Mouse (Mus musculus) heart, embryonic 16.5 days (tissue): ENCODE measurements around the gene Cxcl9. TPM values are rescaled to one million over a fixed set of nuclear protein-coding genes. Genes with fewer than 3 reads are reported as not detected.
"Not testable (repeated sequence)": the region's sequence is repeated elsewhere in the genome, so short reads cannot be mapped to it uniquely, and the experiment has no call there.

ENCODE experiments used
- ATAC-seq: fragments of 200-750 bp; cut with Nextera tagmentation; replicated peaks from 2 replicates; pipeline ENCODE4 v1.8.0; 2017; ENCODE audit warnings: moderate number of reproducible peaks; ENCODE audit not compliant: insufficient read depth, low FRiP score; ENCODE audit errors: extremely low read depth
- H3K27ac ChIP-seq: fragments of 300-500 bp; sonication (generic); 2 replicates; pipeline ENCODE4 v1.5.1; 2014; ENCODE audit warnings: mild to moderate bottlenecking, low read length, control low read depth, moderate library complexity
- H3K27me3 ChIP-seq: fragments of 300-500 bp; sonication (generic); 2 replicates; pipeline ENCODE4 v1.6.1; 2014; ENCODE audit warnings: low read length, mixed read lengths; ENCODE audit not compliant: control insufficient read depth, insufficient read depth
- H3K36me3 ChIP-seq: fragments of 300-500 bp; sonication (generic); 2 replicates; pipeline ENCODE4 v1.6.1; 2014; ENCODE audit not compliant: control insufficient read depth, insufficient read depth
- H3K4me1 ChIP-seq: fragments of 300-500 bp; sonication (generic); 2 replicates; pipeline ENCODE4 v1.6.1; 2014; ENCODE audit warnings: low read length, mixed read lengths; ENCODE audit not compliant: control insufficient read depth, insufficient read depth
- H3K4me2 ChIP-seq: fragments of 300-500 bp; sonication (generic); 2 replicates; pipeline ENCODE4 v1.6.1; 2014; ENCODE audit warnings: low read depth, mild to moderate bottlenecking, control low read depth, low read length
- H3K4me3 ChIP-seq: fragments of 300-500 bp; sonication (generic); 2 replicates; pipeline ENCODE4 v1.5.1; 2014; ENCODE audit warnings: mild to moderate bottlenecking, control low read depth, low read length
- H3K9ac ChIP-seq: fragments of 300-500 bp; sonication (generic); 2 replicates; pipeline ENCODE4 v1.6.1; 2014; ENCODE audit warnings: low read length, control low read depth
- H3K9me3 ChIP-seq: fragments of 300-500 bp; sonication (generic); replicated peaks from 2 replicates; pipeline ENCODE4 v1.6.1; 2016; ENCODE audit warnings: low read length; ENCODE audit not compliant: control insufficient read depth
- WGBS: fragments of 180-500 bp; shearing (Covaris S2); extraction: QIAGEN DNeasy Blood & Tissue Kit; methylation state at CpG from one replicate; pipeline ENCODE4 v1.1.7; 2014; 5-methylcytosine and 5-hydroxymethylcytosine counted together
- polyA plus RNA-seq: library from polyadenylated mRNA; unstranded; fragments of >200 nt; fragmentation: Nextera tagmentation; extraction: Ambion mirVana; gene quantifications from 2 replicates; pipeline ENCODE4 v1.2.1, GENCODE M21; 2015

Cxcl9 gene
- polyA plus RNA-seq, 1 experiment from 2014 or later = 0.37 TPM

DNA sequence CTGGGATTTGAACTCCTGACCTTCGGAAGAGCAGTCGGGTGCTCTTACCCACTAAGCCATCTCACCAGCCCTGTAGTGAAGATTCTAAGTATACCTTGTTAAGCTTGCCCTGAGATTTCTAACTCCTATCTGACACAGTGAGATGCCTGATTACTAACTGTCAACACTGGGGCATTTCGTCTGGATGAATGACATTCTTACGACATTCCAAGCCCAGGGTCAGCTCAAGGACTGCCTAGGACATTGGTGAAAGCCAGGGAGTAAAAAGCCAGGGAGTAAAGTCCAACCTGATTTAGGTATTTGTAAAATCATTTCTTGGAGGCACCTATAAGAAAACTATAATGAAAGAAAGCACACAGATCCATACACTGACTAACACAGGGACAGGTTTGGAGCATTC, 24.8 kb upstream of the Cxcl9 start:
- H3K27me3 ChIP-seq, H3K9me3 ChIP-seq, H3K36me3 ChIP-seq: not testable (repeated sequence)
- 28% methylated on average over 4 of the region's 4 CpGs for WGBS
- H3K4me1 ChIP-seq = peaks cover 16% of the 10 kb centered on the region
- H3K4me3 ChIP-seq = peak overlapping the region; percentile 59
- H3K27ac ChIP-seq = peak overlapping the region; percentile 76
- peak overlapping the region; percentile 58 for H3K4me2 ChIP-seq
- peak overlapping the region; percentile 72 for H3K9ac ChIP-seq
- ATAC-seq = peak; percentile 8; the same call in 1 of the 2 replicates

DNA sequence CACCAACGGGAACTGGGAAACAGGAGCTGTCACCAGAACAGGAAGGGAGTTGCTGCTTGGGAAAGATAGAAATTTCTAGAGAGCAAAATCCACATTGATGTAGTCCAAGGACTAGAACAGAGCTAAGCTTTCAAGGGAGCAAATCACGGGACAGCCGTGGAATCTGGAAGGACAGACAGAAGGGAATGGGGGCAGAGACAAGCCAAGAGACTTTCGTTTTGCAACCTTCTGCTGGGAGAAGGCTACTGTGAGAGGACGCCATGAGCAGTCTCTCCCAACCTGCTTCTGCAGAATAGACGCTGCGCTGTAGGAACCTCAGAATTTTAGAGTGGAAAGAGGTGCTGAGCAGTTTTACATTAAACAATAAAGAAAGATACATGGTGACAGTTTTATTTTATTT, 21.9 kb upstream of the Cxcl9 start:
- no peak for ATAC-seq
- Histone ChIP-seq H3K27me3 (no peaks in the 10 kb centered on the region), H3K36me3 (no peaks in the 10 kb centered on the region), H3K4me1 (peaks cover 16% of the 10 kb centered on the region), H3K9ac (no peak overlapping the region), H3K27ac (no peak overlapping the region), H3K9me3 (no peaks in the 10 kb centered on the region), H3K4me3 (no peak overlapping the region), H3K4me2 (no peak overlapping the region)
- WGBS = 76% methylated on average over 7 of the region's 7 CpGs

DNA sequence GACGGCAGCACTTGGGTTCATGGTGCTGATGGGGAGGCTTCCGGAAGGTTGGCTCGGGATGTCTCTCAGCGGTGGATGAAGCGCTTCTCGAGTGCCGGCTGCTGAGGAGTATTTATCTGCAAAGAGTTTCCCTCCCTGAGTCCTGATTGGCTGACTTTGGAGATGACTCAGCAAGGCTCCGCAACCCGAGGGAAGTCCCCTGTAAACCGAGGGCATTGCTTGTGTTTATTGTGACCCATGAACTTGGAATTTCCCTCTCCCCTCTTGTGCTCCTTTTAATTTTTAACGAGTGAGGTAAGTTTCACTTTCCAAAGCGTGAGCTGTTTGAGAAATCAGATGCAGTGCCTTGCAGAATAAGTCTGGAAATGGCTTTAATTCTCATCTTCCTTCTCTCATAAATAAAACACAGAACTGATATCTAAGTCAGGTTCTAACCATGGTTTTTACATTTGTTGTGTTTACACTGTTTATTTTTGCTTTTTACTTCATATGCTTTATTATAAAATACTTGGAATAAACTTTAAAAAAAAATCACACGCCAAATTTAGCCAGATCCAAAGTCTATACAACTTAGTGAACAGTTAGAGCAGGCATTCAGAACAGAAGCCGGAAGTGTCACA, 21.0 kb upstream of the Cxcl9 start, which contains the start of gene Cxcl10:
TSS of gene Cxcl10 (minus strand) at position 96 of the 620 bp plus-strand sequence.
- Histone ChIP-seq H3K4me1 (peaks cover 15% of the 10 kb centered on the region), H3K9me3 (no peaks in the 10 kb centered on the region), H3K4me2 (peak within 1 kb of the TSS; percentile 66), H3K9ac (no peak within 1 kb of the TSS), H3K4me3 (peak within 1 kb of the TSS; percentile 43), H3K27ac (no peak within 1 kb of the TSS), H3K27me3 (no peaks in the 10 kb centered on the region), H3K36me3 (no peaks in the 10 kb centered on the region)
- 14% methylated on average over 14 of the region's 14 CpGs for WGBS
- ATAC-seq = peak; percentile 73

DNA sequence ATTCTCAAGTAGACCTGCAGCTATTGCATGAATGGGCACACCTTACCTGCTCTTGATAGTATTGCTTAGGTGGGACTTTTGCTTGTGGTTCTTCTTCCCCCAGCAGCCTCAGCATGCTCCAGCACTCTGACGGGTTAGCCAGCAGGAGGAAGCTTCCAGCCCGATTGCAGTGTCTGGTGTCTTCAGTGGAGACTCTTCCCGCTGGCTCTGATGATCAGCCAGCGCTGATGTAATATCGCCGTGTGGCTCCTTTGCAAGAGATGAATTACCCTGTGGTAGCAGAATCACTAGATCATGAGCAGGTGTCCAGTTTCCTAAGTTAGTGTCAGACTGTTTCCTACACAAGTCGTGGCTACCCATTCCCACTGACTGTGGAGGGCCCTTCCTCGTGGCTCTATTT, 17.1 kb upstream of the Cxcl9 start:
- ATAC-seq = no peak
- WGBS = 81% methylated on average over 8 of the region's 8 CpGs
- Histone ChIP-seq H3K27me3 (no peaks in the 10 kb centered on the region), H3K9me3 (no peaks in the 10 kb centered on the region), H3K9ac (no peak overlapping the region), H3K4me3 (no peak overlapping the region), H3K4me2 (no peak overlapping the region), H3K36me3 (no peaks in the 10 kb centered on the region), H3K27ac (no peak overlapping the region), H3K4me1 (peaks cover 6% of the 10 kb centered on the region; the same call in 1 of the 2 replicates)

DNA sequence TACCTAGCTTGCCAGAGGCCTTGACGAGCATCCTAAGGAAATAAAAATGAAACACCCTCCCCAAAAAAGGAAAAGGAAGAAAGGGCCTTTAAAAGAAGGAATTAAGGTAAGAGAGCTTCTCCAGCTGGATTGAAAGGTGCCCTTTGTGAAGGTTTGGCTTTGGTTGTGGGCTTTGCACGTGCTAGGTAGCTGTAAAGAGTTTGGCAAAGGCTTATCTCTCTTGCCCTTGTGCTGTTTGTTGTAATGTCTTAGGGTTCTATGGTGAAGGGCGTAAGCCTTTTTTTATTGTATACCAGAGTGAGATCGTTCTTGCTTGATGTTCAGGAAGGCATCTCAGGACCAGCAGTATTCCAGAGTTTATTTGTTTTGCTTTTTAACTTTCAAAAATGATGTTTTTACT, 12.7 kb upstream of the Cxcl9 start:
- Histone ChIP-seq H3K27me3 (no peaks in the 10 kb centered on the region), H3K36me3 (no peaks in the 10 kb centered on the region), H3K9ac (no peak overlapping the region), H3K9me3 (no peaks in the 10 kb centered on the region), H3K4me2 (no peak overlapping the region), H3K4me3 (no peak overlapping the region), H3K4me1 (no peaks in the 10 kb centered on the region), H3K27ac (no peak overlapping the region)
- no peak for ATAC-seq
- 51% methylated on average over 4 of the region's 4 CpGs for WGBS

DNA sequence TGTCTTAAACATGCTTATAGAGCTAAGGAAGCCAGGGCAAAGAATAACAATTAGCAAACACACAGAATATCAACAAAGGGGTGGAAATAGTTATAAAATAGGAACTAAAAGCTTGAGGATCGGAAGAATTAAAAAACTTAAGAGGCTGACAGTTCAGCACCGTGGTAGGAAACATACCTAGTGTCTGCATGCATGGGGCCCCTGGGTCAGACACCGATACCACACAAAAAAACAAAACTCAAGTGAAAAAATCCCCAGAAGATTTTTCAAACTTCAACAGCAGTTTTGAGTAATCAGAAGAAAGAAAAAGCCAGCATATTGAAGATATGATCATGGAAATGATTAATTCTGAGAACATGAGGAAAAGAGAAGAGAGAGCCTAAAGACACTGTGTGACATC, 8.9 kb upstream of the Cxcl9 start:
- no peak for ATAC-seq
- 80% methylated on average over 3 of the region's 3 CpGs for WGBS
- Histone ChIP-seq H3K4me3 (no peak overlapping the region), H3K9me3 (no peaks in the 10 kb centered on the region), H3K4me1 (no peaks in the 10 kb centered on the region), H3K27me3 (no peaks in the 10 kb centered on the region), H3K36me3 (no peaks in the 10 kb centered on the region), H3K27ac (no peak overlapping the region), H3K9ac (no peak overlapping the region), H3K4me2 (no peak overlapping the region)

DNA sequence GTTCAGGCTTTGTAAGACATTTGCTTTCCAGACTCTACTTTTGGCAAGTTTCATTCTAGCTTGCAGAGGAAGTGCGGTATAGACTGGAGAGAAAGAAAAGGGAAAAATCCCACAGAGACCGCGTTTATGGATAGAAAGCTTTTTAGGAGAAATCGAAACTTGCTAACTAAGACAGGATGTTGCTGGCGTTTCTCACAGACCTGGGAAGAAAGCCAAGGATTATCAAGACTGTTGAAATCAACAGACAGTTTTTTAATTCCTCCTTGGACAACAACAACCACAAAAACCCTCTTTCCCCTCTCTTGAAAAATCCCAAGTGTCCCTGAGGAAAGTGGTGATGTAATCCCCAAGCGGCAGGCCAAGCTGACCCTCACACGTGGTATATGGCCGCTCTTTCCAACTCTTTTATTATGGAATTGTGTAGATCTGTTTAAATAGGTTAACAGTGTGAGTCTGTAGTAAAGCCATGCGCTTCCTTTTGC, 4.5 kb upstream of the Cxcl9 start:
- 50% methylated on average over 9 of the region's 9 CpGs for WGBS

DNA sequence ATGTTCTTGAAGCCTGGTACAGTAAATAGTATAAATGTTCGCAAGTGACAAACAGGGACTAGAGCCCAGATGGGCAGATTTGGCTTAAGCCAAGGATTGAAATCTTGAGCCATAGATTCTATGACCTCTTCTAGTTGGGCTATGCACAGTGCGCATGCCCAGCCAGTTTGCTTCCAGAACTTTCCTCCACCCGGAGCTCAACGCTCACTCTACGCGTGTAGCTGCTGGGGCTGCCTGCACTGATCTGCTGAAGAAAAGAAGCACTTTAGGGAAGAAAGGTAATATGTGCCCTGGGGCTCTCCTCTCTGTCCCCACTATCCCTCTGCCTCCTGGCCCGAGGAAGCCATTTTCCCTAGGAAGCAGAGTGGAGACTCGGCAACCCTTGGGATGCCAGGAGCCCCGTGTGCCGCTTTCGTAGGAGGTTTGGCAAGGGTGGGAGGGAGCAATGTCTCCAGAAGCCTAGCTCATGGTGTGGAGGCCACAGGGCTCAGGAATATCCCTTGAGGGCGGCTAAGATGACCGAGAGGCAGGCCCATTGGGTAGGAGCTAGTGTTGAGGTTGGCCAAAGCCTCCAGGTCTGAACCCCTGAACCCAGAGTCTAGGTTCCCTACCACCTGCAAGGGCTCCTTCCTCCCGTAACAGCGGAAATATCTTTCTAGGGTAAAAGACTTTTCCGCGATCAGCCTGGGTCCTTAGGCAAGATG, 3.9 kb upstream of the Cxcl9 start, which contains the start of gene Art3:
TSS of gene Art3 (plus strand) at position 193 of the 704 bp plus-strand sequence.
- Histone ChIP-seq H3K27ac (peak within 1 kb of the TSS; percentile 73), H3K4me2 (peak within 1 kb of the TSS; percentile 46), H3K27me3 (no peaks in the 10 kb centered on the region), H3K4me1 (no peaks in the 10 kb centered on the region), H3K9me3 (no peaks in the 10 kb centered on the region), H3K36me3 (no peaks in the 10 kb centered on the region), H3K9ac (no peak within 1 kb of the TSS), H3K4me3 (peak within 1 kb of the TSS; percentile 22)
- 82% methylated on average over 17 of the region's 17 CpGs for WGBS
- ATAC-seq = peak; percentile 52; the same call in 1 of the 2 replicates

More for the DNA sequence above, 4.5 kb upstream of the Cxcl9 start:
- no peaks in the 10 kb centered on the region for H3K9me3 ChIP-seq
- H3K4me3 ChIP-seq = peak overlapping the region; percentile 22
- ATAC-seq = peak; percentile 69
- no peak overlapping the region for H3K9ac ChIP-seq
- no peaks in the 10 kb centered on the region for H3K36me3 ChIP-seq
- peak overlapping the region; percentile 73 for H3K27ac ChIP-seq
- H3K27me3 ChIP-seq = no peaks in the 10 kb centered on the region
- H3K4me2 ChIP-seq = peak overlapping the region; percentile 46
- H3K4me1 ChIP-seq = no peaks in the 10 kb centered on the region

DNA sequence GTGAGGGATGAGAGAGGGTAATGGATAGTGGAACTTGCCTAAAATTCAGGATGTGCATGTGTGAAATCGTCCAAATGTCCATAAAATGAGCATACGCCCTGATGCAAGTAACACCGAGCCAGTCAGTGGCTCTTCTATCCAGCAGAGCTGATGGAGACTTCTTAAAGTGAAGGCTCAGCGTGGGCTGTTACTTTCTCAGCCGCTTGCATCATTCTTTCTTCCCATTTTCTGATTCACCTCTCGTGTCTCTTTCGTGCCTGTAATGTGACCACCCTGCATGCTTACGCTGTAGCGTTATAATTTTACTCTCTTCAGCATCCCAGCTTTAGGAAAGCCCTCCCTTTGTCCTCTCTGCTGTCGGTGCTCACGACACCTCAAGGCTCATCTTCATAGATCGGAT, 3.2 kb upstream of the Cxcl9 start:
- WGBS = 84% methylated on average over 12 of the region's 12 CpGs
- H3K4me2 ChIP-seq = no peak overlapping the region
- no peaks in the 10 kb centered on the region; the same call in 1 of the 2 replicates for H3K27me3 ChIP-seq
- no peaks in the 10 kb centered on the region for H3K4me1 ChIP-seq
- no peaks in the 10 kb centered on the region for H3K36me3 ChIP-seq
- no peak overlapping the region for H3K27ac ChIP-seq
- H3K9ac ChIP-seq = no peak overlapping the region
- no peak overlapping the region for H3K4me3 ChIP-seq
- no peak for ATAC-seq
- no peaks in the 10 kb centered on the region for H3K9me3 ChIP-seq
